Mouse (Mus musculus): ENCODE data around the gene Tssc4. TPM values are rescaled to one million over a fixed set of nuclear protein-coding genes. Genes with fewer than 3 reads are reported as not detected.

Tssc4 gene
- total RNA-seq (2023) = 10 to 100 TPM; 19.3 to 22.8 TPM

DNA sequence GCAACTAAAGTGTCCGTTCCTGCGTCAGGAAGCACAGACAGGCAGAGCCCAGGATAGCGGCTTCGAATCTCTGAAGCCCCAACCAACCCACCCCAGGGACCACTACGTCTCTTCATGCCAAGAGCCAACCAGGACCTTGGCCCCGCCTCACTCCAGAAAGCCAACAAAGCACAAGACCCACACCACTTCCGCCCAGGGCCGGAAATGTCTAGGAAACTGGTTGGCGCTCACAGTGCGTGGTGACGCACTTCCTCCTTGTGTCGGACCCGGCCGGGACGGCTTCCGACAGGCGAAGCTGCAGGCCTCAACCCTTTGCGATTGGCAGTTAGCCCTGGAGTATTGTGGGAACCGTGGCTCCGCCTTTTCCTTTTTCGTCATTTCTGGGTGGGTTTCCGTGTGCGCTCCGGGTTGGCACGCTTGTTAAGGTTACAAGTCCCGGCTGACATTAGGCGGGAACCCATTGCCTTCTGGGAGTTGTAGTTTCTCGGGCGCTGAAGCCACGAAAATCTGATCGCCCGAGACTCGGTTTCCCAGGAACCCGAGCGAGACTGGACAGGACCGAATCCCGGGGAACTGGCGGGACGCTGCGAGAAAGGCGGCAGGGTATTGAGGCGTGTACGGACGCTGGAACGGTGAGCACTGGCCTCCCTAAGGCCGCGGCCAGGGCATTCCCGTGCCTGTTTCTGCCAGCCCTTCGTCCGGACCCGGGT, at the start of gene Tssc4:
Gene Tssc4 (plus strand): TSS at position 368 of the 710 bp plus-strand sequence.

GRCm38 (mm10) chr7:143052626-143053007, 16.4 kb upstream of the Tssc4 start, which contains the start of gene Cd81:
TSS of gene Cd81 (plus strand) at chr7:143052739.

GRCm38 (mm10) chr7:143094592-143095553, 25.8 kb downstream of the Tssc4 start, which contains the start of gene Trpm5:
TSS of gene Trpm5 (minus strand) at chr7:143094642.

DNA sequence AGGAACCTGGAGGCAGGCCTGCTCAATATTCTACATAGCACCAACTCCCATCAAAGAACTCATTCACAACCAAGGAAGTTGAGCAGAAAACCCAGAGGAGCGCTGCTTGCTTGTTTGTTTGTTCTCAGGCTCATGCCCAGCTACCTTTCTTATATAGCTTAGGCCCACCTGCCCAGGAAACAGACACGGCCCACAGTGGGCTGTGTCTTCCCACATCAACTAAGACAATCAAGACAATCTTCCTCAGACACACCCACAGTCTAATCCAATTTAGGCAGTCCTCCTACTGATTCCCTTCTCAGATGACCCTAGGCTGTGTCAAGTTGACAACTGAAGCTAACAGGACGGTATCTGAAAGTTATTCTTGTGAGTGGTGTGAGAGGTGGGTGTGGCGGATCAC, 37.0 kb downstream of the Tssc4 start, which contains the start of gene Kcnq1:
Gene Kcnq1 (plus strand): TSS at position 301 of the 400 bp plus-strand sequence.

Other genes with a start within 250 kb of the Tssc4 start
- not detected for gene Th, start 138.1 kb upstream of the Tssc4 start, total RNA-seq (2023)
- not detected for gene Ascl2, start 100.0 kb upstream of the Tssc4 start, total RNA-seq (2023)
- gene Tspan32, start 64.2 kb upstream of the Tssc4 start, total RNA-seq (2023) = 100 to 1,000 TPM; 159 to 228 TPM
- gene Cd81, start 16.5 kb upstream of the Tssc4 start, total RNA-seq (2023) = 100 to 1,000 TPM; 225 to 228 TPM
- 1 to 10 TPM; 1.7 to 2.0 TPM for gene Trpm5, start 25.4 kb downstream of the Tssc4 start, total RNA-seq (2023)
- gene Kcnq1, start 37.1 kb downstream of the Tssc4 start, total RNA-seq (2023) = not detected

All from B cell, adult 67 days (primary cell).